Mouse (Mus musculus) layer of hippocampus, adult 11-12 months (tissue): ENCODE results near the gene Sipa1l3.

Source experiments
- DNase-seq: peaks from one replicate; pipeline ENCODE4 v3.0.0; 2022; ENCODE audit warnings: low spot score

Sipa1l3 gene

GRCm38 (mm10) chr7:29335276-29335675 lies 183.2 kb downstream of the Sipa1l3 start:
- DNase-seq, result no peak

- no peak for DNase-seq
Measured at GRCm38 (mm10) chr7:29334156-29334555, 184.3 kb downstream of the Sipa1l3 start.

- DNase-seq, result no peak
Measured at GRCm38 (mm10) chr7:29328984-29329383, 189.5 kb downstream of the Sipa1l3 start.

- no peak for DNase-seq
Measured at GRCm38 (mm10) chr7:29327087-29327486, 191.4 kb downstream of the Sipa1l3 start.

- DNase-seq, result no peak
Measured at GRCm38 (mm10) chr7:29319337-29320307, 198.8 kb downstream of the Sipa1l3 start.

GRCm38 (mm10) chr7:29318115-29318911 lies 200.1 kb downstream of the Sipa1l3 start:
- no peak for DNase-seq

- DNase-seq, result no peak
Measured at GRCm38 (mm10) chr7:29317558-29317957, 200.9 kb downstream of the Sipa1l3 start.

- DNase-seq, result peak; percentile 68
Measured at GRCm38 (mm10) chr7:29316976-29317375, 201.5 kb downstream of the Sipa1l3 start.

- DNase-seq, result no peak
Measured at GRCm38 (mm10) chr7:29316137-29316734, 202.2 kb downstream of the Sipa1l3 start.

- peak; percentile 78 for DNase-seq
Measured at GRCm38 (mm10) chr7:29314844-29315628, 203.4 kb downstream of the Sipa1l3 start.

- no peak for DNase-seq
Measured at GRCm38 (mm10) chr7:29313572-29314261, 204.7 kb downstream of the Sipa1l3 start.

- no peak for DNase-seq
Measured at GRCm38 (mm10) chr7:29313051-29313450, 205.4 kb downstream of the Sipa1l3 start.

- DNase-seq, result no peak
Measured at GRCm38 (mm10) chr7:29309749-29310148, 208.7 kb downstream of the Sipa1l3 start.

GRCm38 (mm10) chr7:29309221-29309721 lies 209.2 kb downstream of the Sipa1l3 start:
- DNase-seq, result no peak

- peak; percentile 95 for DNase-seq
Measured at GRCm38 (mm10) chr7:29307350-29308104, 210.9 kb downstream of the Sipa1l3 start.

GRCm38 (mm10) chr7:29306619-29307018 lies 211.8 kb downstream of the Sipa1l3 start:
- DNase-seq, result peak; percentile 82

- no peak for DNase-seq
Measured at GRCm38 (mm10) chr7:29306108-29306507, 212.3 kb downstream of the Sipa1l3 start.

- no peak for DNase-seq
Measured at GRCm38 (mm10) chr7:29305263-29305988, 213.0 kb downstream of the Sipa1l3 start.
